Mouse (Mus musculus): ENCODE results near the gene Nfic. TPM values are rescaled to one million over a fixed set of nuclear protein-coding genes. Genes with fewer than 3 reads are reported as not detected.
A peak's percentile ranks its signal among the peaks of the same experiment; 100 is the strongest.

Gene Nfic
- total RNA-seq, 2 experiments from 2014 or later = 87.9 to 96.9 TPM

DNA sequence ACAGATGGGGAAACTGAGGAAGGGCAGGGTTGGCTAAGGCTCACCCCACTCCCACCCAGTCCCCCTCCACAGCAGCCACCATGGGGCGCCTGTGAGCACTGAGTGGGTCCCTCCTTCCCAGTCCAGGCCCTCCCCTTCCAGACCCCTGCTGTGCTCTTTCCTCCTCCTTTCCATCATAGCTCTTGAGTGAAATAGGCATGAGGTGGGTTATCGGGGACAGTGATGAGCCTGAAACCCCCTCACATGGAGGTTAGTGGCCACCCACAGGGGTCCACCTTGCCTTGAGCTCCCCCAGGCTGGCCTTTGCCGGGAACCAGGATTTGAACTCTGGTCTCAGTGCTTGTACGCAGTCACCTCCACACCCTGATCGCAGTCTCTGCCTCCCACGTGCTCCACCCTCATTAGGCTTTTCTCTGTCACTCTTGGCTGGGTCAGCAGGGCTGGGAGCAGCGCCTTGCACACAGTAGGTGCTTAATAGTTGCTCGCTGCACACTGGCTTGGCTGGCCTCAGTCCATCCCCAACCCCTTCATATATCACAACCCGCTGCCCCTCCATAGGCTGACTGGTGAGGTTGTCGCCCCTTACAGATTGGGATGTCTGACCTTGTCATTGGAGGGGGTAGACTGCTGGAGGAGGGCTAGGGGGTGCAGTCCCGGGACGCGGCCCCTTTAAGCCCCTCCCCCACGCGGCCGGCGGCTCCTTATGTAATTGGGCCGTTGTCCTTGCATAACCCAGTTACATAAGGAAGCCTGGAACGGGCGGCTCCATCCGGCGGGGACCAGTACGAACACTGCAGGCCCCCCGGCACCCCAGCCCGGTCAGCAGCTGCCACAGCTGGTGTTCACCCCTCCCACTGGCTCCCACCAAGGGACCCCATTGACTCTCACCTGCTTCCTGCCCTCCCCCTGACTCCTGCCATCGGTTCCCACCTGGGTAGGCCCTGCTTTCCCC lies 41.8 kb downstream of the Nfic start:
- DNase-seq (ENCODE audit: low spot score in 2 of 2) = peak; percentile 79 to 84
- intact Hi-C loops (cut with DNase I) = no loop called here

DNA sequence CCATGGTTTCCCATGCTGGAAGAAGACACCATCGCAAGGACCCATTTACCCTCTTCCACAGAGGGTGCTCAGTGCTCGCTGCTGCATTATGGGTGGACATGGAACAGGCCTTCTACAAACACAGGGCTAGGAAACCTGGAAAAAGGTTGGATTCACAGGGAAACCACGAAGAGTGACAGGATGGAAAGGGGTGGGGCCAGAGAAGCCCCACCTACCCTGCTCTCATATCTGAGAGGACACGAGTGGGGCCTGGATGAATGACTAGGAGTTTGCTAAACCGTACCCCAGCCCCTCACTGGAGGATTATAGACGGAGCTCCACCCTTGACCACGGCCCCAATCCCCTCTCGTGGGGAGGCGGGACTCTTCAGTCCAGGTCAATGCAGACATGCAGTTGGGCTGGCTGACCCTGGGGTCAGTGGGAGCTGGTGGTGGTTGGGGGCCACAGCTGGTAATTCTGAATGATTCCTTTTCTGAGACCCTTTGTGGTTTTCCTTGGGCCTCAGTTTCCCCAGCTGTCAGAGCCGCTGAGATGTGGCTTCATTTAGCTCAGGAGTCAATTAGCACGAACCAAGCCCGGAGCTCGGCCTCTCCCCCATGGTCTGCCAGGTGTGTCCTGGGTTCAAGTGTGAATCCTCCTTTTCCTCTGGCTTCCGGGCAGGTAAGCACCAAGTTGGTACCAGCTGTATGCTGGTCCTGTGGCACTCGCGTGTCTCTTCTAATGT lies 42.7 kb downstream of the Nfic start:
- intact Hi-C loops (cut with DNase I) = no loop called here
- no peak for DNase-seq (ENCODE audit: low spot score in 2 of 2)

DNA sequence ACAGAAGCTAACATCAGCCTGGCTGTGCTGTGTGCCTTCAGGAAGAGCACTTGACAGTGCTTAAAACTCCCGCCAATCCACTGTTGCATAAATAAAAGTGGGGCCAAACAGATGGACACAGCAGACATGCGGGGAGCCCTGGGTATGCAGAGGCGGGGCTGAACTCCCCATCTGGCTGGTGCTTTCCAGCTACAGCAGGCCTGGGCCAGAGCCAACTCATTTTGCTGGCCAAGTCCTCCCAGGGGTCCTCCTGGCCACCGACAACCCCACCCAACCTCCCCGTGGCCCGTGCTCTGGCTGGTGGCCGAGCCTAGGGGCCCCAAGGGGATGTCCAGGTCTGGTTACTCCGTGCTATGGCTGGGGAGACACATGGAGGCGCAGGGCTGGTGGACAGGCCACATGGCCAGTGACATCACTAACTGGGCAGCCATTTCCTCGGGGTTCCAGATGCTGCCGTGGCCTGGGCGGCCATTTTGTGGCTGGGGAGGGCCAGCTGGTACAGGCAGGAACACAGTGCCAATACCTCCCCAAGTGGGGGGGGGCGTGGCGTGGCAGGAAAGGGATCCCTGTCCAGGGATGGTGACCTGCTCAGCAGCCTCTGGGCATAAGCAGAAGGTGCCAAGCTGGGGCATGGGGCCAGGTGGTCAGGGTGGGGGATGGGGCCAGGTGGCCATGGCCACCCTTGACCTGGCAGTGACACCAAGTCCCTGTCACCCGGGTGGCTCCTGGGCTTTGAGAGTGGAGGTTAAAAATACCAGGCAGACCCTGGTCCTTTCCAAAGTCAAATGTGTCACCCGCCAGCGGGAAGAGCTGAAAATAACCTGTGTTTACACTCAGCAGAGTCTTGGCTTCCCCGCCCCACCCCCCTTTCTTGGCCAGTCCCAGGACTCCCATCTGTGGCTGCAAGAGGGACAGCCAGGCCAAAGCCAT lies 43.7 kb downstream of the Nfic start:
- intact Hi-C loops (cut with DNase I) = loop anchor here (2.0 kb wide), 1 partner anchor 23 kb away; no protein-coding TSS in a partner anchor

DNA sequence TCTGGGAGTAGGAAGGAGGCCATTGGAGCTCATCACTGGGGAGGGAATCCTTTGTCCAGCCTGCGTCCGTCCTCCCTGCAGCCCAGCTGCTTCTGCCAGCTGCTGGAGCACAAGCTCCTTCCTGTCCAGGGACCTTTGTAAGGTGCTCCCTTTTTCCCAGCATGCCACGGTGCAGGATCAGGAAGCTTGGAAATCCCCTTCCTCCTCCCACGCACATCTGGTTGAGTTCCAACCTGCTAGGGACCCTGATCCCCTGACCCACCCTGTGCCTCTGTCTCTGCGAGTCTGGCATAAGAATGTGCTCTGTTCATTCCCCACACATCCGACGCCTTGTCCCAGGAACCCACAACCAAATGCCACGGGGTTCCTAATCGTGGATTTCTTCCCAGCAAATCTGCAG lies 44.5 kb downstream of the Nfic start:
- no peak for DNase-seq (ENCODE audit: low spot score in 2 of 2)
- intact Hi-C loops (cut with DNase I) = loop anchor here (2.0 kb wide), 1 partner anchor 24 kb away; no protein-coding TSS in a partner anchor

More for the DNA sequence above, 43.7 kb downstream of the Nfic start:
- peak; percentile 72 to 74 for DNase-seq (ENCODE audit: low spot score in 2 of 2)

DNA sequence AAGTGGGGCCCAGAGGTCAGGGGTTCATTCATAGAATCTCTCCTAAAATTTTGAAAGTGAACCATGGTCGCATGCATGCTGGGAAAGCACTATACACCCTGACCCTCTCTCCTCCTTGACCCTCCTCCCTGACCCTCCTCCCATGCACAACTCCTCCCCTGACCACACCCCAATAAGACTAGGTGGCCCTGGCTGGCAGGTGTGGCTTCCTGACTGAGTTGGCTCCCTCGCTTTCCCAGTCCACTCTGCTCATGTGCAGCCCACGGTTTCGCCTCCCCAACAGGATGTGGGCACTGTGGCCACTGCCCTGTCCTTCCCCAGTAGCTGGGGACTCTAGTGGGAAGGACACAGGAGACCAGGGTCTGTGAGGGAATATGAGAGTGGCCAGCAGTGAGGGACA lies 45.1 kb downstream of the Nfic start:
- no peak for DNase-seq (ENCODE audit: low spot score in 2 of 2)
- intact Hi-C loops (cut with DNase I) = loop anchor here (2.0 kb wide), 1 partner anchor 24 kb away; no protein-coding TSS in a partner anchor

DNA sequence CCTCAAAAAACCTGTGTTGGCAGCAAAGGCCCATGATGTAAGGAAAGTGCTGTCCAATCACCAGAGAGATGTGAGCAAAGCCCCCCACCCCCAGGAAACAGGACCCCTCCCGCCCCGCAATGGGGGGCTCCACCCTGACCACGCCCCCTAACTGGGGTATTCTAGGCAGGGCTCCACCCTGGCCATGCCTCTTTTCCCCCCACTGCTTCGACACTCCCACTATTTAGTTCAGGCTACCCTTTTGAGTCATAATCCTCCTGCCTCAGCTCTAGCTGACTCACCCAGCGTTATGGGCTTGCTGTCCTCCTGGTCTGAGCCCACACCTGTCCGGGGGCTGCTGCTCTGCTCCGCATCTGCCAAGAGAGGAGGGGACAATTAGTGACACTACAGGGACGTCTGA lies 46.1 kb downstream of the Nfic start:
- DNase-seq (ENCODE audit: low spot score in 2 of 2) = no peak
- intact Hi-C loops (cut with DNase I) = no loop called here

DNA sequence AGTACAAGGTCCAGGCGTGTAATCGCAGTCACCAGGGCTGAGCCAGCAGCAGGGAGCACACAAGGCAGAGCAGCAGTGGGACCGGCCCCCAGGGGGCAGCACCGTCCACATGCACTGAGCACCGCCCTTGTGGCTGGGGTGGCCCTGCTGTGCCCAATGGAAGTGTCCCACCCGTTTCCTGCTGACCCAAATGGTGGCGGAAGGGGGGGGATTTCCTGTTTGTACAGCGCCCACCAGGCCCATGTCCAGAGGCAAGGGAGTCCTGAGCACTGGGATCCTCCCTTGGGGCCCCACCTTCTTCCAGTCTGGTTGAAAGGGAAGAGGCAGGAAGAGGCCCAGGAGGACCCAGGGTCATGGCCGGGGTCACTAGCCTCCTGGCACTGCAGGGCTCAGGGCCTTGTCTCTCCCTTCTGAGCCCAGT lies 46.6 kb downstream of the Nfic start:
- intact Hi-C loops (cut with DNase I) = no loop called here
- peak in 1 of 2 experiments; percentile 54 for DNase-seq (ENCODE audit: low spot score in 2 of 2)

DNA sequence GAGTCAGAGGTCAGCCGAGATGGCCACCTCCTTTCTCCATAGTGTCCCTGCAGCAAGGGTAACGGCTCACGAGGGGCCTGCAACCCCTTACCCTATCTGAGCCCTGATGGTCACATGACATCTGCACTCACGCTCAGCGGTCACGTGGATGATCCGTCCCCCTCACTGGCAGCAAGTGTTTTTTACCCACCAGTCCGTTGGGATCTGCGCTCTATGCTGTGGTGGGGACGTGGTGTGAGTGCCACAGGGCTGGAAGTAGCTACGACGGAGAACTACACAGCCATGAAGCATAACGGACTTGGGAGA lies 47.1 kb downstream of the Nfic start:
- DNase-seq (ENCODE audit: low spot score in 2 of 2) = no peak
- intact Hi-C loops (cut with DNase I) = no loop called here

DNA sequence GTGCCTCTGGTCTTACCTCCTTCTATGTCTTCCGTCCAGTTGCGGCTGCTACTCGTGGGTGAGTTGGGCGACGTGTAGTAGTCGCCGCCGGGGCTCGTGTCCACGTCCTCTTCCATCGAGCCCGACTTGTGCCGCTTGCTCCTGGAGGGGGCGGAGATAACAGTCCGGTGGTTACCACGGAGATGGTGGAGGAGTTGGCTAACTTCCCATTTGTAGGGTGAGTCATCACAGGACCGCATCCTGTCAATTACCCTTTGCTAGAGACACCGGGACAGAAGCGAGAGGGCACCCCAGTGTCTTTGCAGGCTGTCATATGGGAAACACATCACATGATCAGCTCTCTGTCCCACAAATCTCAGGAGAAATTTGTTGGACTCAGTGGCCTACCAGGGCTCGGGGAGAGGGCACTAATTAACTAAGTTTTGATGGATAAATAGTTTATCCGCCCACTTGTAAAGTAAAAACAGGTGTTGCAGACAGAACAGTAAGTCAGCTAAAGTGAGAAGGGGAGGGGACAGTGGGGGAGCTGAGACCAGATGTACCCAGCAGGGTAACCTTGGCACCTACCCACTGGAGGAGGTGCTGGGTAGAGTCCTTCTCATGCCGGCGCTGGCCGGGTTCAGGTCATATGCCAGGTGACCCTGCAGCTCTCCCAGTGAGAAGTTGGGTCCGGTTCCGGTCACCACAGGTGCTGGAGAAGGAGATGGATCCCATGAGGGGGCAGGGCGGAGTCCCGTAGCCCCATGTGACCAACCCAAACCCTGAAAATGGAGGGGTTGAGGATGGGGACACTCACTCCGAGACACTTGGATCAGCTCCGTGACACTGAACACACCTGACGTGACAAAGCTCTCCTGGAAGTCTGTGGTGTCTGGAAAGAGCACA lies 47.7 kb downstream of the Nfic start:
- peak; percentile 63 to 74 for DNase-seq (ENCODE audit: low spot score in 2 of 2)
- intact Hi-C loops (cut with DNase I) = no loop called here

DNA sequence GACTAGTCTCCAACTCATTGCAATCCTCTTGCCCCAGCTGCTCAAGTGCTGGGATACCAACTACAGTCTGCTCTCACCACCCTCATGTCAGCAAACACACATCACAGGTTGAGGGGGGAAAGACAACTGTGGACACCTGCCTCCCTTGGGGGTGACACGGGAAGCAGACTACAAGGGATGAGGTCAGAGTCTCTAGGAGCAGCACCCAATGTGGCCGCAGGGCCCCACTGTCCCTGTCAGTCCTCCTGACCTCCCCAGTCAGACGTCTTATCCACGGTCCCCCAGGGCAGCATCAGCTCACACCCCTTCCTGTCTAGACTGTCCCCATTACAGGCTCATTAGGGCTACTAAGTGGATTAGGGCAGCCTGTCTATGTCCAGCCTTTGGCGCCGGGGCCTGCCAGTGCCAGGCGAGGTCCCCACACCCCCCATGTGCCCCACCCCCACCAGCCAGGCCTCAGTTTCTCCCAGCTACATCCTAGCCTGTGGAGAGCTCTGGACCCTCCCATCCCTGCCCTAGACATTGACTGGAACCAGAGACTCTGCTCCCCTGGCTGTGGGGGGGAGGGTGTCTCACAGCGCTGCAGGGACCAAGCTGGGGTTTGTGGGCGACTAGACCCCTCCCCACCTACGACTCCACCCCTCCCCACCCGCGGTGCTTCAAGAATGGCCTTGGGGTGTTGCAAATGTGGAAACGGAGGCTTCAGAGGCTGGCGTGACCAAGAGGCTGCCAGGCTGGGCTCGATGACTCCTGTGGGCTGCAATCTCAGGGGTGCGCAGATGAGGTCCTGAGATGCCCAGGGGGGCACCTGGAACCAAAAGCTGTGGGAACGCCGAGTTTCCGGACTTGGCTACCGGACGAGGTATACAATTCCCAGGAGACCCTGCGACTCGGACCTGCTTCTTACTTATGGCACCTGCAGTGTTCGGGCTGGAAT lies 48.7 kb downstream of the Nfic start:
- no peak for DNase-seq (ENCODE audit: low spot score in 2 of 2)
- intact Hi-C loops (cut with DNase I) = no loop called here

DNA sequence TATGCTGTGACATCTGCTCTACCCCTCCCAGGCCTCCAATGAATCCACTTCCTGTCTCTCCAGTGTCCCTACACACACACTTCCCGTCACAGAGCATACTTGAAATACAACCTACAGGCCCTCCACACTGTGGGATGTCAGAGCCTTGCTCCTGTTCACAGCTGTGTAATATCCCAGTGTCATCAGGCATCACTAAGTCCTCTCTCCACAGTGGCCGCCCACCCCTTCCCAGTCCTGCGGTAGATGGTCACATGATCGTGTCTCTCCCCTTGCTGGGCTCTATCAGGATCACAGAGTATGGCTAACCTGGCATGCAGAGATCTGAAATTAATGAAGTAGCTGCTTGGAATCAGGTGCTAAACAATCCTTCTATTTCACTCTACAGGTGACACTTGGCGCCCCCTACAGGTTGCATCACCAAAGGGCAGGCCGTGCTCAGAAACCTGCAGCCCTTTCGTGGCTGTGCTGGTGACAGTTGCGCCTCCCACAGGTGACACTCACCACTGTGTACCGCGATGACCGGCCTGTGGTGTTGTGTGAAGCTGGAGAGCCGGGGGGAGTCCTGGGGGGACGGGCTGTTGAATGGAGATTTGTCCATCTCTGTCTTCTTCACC lies 49.7 kb downstream of the Nfic start:
- intact Hi-C loops (cut with DNase I) = no loop called here

DNA sequence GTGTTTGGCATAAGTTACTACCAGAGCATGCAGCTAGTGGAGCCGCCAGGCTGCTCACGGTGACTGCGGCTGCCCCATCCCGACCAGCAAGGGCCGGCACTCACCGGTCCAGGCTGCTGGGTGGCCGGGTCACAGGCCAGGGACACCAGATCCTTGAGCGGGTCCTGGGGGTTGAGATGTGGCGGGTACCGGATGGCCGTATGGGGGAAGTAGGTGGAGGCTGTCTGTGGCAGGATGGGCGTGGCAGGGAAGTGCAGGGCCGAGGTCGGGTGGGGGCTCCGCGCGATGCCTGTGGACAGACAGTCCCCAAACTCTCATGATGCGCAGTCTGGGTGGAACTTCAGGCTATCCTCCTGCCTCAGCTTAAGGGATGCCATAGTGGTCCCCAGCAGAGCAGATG lies 50.7 kb downstream of the Nfic start:
- DNase-seq (ENCODE audit: low spot score in 2 of 2) = no peak
- intact Hi-C loops (cut with DNase I) = no loop called here

More for the DNA sequence above, 49.7 kb downstream of the Nfic start:
- DNase-seq (ENCODE audit: low spot score in 2 of 2) = no peak

DNA sequence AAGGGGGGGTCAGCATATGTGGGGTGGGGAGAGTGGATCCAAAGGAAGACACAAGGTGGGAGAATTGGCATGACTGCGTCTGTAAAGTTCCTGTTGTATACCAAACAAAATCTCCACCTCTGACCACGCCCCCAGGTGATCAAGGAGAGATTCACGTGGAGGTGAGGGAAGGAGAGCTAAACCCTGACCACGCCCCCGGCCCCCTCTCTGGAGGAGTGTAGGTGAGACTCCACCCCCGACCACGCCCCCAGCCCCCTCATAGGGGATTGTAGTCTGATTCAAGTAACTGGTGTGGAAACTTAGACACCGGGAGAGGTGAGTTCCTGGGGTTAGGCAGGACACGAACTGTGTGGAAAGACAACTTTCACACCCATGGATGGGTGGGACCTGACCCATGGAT lies 51.4 kb downstream of the Nfic start:
- intact Hi-C loops (cut with DNase I) = no loop called here

DNA sequence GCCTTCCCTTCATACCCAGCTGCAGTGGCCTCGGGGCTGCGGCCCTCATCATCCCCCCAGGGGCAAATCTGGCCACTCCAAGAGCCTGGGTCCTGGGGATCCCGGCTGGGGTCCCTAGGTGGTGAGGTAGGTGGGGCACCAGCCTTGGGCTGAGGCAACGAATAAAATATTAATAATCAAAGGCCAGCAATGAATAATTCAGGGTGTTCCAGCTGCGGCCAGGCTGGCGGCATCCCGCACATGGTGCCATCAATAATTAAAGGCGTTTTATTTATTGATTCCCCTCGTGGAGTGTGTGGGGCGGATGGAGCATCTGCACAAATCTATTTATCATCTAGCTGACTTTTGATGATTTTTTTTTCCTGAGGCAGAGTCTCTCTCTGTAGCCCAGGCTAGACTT lies 51.9 kb downstream of the Nfic start:
- DNase-seq (ENCODE audit: low spot score in 2 of 2) = no peak
- intact Hi-C loops (cut with DNase I) = no loop called here

More for the DNA sequence above, 51.4 kb downstream of the Nfic start:
- DNase-seq (ENCODE audit: low spot score in 2 of 2) = no peak

DNA sequence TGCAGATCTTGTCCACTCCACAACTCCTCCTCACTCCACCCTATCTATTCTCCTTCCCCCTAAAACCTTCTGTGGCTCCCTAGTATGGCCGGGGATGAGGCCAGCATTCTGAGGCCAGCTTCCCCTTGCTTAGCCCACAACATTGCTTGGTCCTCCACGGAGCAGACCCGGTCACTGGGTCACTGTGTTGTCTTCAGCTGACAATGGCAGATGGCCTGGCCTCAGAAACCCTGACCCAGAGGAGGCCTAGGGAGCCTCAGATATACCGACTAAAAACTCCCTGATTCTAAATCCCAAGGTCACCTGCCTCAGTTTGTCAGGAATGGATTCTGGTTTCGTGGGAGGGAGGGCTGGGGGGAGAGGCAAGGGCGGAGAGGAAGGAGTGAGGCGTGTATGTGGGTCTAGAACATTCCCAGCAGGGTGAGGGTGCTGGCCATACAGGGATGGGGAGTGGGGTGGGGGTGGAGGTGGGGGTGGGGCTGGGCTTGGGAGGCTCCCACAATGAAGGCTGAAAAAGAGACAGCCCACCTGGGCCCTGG lies 53.1 kb downstream of the Nfic start:
- intact Hi-C loops (cut with DNase I) = no loop called here
- DNase-seq (ENCODE audit: low spot score in 2 of 2) = no peak

DNA sequence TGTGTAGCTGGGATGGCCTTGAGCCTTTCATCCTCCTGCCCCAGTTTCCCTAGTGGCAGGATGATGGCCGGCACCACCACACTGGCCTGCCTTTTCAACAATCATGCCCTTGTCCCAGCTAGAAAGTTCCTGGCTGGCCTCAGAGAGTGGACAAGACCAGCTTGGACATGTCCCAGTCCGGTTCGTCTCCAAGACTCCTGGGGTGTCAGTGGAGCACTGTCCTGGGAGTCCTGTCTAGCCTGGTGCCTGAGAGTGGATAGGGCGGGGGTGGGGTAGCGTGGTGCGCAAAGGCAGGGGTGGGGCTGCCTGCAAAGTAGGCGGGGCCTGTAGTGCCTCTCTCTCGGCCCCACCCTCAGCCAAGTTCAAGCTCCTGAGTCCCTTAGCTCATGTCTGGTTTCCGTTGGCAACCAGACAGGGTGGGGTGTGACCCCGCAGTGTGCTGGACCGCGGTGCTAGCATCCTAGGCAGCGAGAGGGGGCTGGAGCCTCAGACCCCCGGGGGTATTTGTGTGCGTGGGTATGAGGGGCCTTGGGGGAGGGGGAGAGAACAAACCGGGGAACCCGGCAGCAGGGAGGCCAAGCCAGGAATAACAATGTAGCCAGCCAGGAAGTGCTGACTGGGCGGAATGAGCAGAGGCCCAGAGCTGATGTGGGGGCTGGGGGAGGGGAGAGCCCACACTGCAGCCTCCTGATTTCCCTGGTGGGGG lies 53.8 kb downstream of the Nfic start:
- intact Hi-C loops (cut with DNase I) = no loop called here

DNA sequence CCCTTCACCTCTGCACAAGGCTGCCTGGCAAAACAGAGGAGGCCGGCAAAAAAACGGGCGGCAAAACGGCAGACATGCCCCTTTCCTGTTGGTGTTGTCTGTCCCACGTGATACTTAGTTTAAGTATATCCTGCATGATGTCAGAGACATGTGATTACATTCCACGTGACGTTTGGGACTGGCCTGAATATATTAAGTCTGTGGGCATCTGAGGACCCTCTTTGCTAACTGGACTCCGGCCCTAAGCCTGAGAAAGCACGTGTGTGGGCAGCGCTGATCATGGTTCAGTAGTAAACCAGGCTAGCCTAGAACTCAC lies 54.3 kb downstream of the Nfic start:
- DNase-seq (ENCODE audit: low spot score in 2 of 2) = no peak
- intact Hi-C loops (cut with DNase I) = no loop called here

More for the DNA sequence above, 53.8 kb downstream of the Nfic start:
- DNase-seq (ENCODE audit: low spot score in 2 of 2) = peak in 1 of 2 experiments; percentile 57
